Mouse (Mus musculus): ENCODE results near the gene Hsbp1.

The Hsbp1 gene

GRCm38 (mm10) chr8:119394097-119394496, 49.8 kb downstream of the Hsbp1 start:
- no peak for DNase-seq

- peak; percentile 93 for DNase-seq
Observed at GRCm38 (mm10) chr8:119394524-119395026, 50.3 kb downstream of the Hsbp1 start, which contains the start of gene Mlycd. TSS of gene Mlycd (plus strand) at chr8:119394878.

GRCm38 (mm10) chr8:119395072-119395950, 51.0 kb downstream of the Hsbp1 start:
- DNase-seq, result no peak
